Mouse (Mus musculus): ENCODE measurements at regions not wholly inside any gene's neighbourhood (a gene's known extent, or its start where the extent isn't known, plus 50 kb on each side); places are given as distances from the start of the nearest gene placed in this dataset.

DNA sequence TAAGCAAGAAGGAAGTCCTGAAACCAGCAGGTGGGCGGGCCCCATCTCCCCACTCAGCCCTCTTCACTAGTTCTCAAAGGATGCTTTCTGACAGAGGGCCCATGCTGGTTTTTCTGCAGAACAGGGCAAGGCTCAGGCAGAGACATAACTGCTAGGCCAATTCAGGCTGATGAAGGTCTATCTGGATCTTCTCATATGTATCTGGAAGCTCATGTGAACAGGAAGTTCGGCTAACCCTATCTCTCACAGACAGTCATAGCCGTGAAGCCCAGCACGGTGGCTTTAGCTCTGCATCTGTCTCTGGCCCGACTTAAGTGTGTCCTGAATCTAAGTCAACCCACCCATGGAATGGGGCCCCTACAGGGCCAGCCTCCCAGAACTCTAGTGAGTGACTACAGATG, 113.7 kb upstream of the 1700021F07Rik start:
- no peak for DNase-seq (ENCODE audit: low spot score in 2 of 2)
- intact Hi-C loops (cut with DNase I), result no loop called here

- intact Hi-C loops (cut with DNase I), result no loop called here
- no peak for DNase-seq (ENCODE audit: low spot score in 2 of 2)
These were observed 113.0 kb upstream of the 1700021F07Rik start for GRCm38 (mm10) chr2:173409433-173409832.

DNA sequence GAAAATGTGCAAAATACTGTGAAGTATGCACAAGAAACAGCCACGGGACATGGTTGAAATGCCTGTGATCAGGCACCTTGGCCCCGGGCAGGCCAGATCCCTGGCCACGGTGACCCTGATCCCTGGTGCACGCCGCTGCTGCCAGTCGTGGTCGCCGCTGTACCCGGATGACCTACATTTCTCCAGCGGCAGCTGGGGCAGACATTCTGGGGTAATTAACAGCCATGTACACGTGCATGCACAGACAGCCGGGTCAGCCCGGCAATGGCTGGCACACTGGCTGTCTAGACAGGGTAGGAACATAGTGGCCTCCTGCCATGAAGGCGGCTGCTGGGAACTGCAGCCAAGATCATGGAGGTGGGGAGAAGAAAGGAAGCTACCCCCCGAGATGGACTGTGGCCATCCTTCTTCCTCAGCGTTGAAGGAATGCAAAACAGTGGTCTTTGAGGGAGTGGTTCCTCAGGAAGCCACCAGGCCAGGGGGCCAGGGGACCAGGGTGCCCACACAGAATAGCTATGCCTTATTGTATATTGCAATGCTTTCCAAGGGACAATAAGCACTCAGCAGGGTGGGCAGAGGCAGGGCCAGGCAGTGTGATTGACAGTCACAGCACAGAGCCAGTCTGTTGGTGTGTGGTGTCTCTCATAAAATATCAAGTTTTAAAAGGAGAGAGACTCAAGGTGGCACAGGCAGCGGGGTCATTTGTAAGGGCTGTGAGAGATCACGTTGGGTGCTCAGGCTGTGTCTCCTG, 108.3 kb upstream of the 1700021F07Rik start:
- peak; percentile 55 to 65 for DNase-seq (ENCODE audit: low spot score in 2 of 2)
- intact Hi-C loops (cut with DNase I), result no loop called here

DNA sequence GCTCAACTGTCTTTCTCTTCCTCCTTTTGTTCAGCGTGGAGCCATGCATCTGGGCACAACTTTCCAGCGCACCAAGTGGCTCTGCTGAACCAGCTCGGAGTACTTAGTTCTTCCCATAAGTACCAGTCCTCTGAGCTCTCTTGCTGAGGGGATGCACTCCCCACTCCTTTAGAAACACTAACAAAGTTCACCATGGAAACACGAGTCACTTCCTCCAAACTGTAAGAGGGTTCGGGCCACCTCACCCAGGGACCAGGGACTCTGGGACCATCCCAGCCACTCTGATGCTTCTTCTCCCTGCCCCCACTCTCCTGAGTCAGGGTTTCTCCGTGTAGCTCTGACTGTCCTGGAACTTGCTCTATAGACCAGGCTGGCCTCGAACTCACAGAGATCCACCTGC, 107.0 kb upstream of the 1700021F07Rik start:
- DNase-seq (ENCODE audit: low spot score in 2 of 2), result no peak
- intact Hi-C loops (cut with DNase I), result no loop called here

- intact Hi-C loops (cut with DNase I), result no loop called here
- peak in 1 of 2 experiments; percentile 54 for DNase-seq (ENCODE audit: low spot score in 2 of 2)
These were observed 105.5 kb upstream of the 1700021F07Rik start for GRCm38 (mm10) chr2:173416921-173417320.

- DNase-seq (ENCODE audit: low spot score in 2 of 2), result no peak
- intact Hi-C loops (cut with DNase I), result no loop called here
These were observed 103.4 kb upstream of the 1700021F07Rik start for GRCm38 (mm10) chr2:173418951-173419350.

GRCm38 (mm10) chr2:173419972-173420391, 102.4 kb upstream of the 1700021F07Rik start:
- intact Hi-C loops (cut with DNase I), result no loop called here

GRCm38 (mm10) chr2:173420481-173420880, 101.9 kb upstream of the 1700021F07Rik start:
- no peak for DNase-seq (ENCODE audit: low spot score in 2 of 2)
- intact Hi-C loops (cut with DNase I), result no loop called here

More at GRCm38 (mm10) chr2:173419972-173420391, 102.4 kb upstream of the 1700021F07Rik start:
- peak; percentile 29 to 57 for DNase-seq (ENCODE audit: low spot score in 2 of 2)

- intact Hi-C loops (cut with DNase I), result no loop called here
- no peak for DNase-seq (ENCODE audit: low spot score in 2 of 2)
These were observed 97.5 kb upstream of the 1700021F07Rik start for GRCm38 (mm10) chr2:173424875-173425274.

GRCm38 (mm10) chr2:173425754-173426153, 96.6 kb upstream of the 1700021F07Rik start:
- intact Hi-C loops (cut with DNase I), result no loop called here
- no peak for DNase-seq (ENCODE audit: low spot score in 2 of 2)

DNA sequence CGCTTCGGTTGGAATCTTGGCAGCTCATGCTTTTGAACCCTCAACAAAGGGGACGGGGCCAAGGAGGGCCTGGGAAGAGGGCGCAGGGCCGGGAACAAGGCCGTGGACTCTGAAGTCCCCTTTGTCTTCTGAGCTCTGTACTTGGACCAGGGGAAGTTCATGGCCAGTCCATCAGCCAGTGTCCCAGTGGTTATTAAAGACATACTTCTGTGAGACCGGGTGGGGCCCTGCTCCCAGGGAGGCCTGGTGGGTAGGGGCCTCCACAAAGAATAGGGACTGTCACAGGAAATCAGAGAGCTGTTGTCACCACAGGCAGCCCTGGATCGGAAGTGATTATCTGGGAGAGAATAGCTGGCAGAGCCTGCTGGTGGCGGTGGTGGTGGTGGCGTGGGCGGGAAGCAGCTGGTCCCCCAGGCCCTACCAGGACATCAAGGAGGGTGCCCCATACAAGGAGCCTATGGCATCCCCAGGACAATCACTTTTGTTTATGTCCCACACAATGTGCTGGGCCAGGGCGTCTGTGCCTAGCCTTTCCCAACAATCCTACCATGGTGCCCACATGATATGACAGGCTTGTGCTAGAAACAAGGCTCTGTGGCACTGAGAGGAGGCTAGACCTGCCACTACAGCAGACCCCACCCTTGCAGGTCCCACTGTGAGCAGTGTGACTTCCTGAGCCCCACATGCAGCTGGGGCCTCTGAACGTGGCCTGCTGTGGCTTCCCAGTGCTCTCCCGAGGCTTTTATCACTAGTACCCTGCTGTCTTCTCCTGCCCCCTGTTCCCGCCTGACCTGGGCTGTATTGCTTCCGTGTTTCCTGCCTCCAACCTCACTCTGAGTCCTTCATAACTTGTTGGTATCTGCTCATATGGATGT, 96.0 kb upstream of the 1700021F07Rik start:
- no peak for DNase-seq (ENCODE audit: low spot score in 2 of 2)

GRCm38 (mm10) chr2:173427888-173428450, 94.4 kb upstream of the 1700021F07Rik start:
- intact Hi-C loops (cut with DNase I), result no loop called here
- peak in 1 of 2 experiments; percentile 52 for DNase-seq (ENCODE audit: low spot score in 2 of 2)

More for the DNA sequence above, 96.0 kb upstream of the 1700021F07Rik start:
- intact Hi-C loops (cut with DNase I), result no loop called here

DNA sequence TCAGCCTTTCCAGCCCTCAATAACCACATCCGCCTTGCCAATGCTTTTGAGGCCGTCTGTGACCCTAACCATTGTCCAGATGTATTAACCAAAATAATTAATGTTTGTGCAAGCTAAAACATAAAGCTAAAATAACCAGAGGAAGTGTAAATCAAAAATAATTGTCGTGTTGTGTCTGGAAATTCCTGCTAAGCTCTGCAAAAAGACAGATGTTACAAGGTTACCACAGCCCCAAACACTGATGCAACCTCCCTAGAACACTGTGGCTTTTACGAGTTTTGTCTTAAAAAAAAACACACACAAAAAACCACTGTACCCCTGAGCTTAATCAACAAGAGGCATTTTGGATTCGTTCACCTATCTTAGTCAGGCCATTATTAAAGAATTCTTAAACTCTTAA, 90.5 kb upstream of the 1700021F07Rik start:
- DNase-seq (ENCODE audit: low spot score in 2 of 2), result no peak

GRCm38 (mm10) chr2:173432258-173432657, 90.1 kb upstream of the 1700021F07Rik start:
- intact Hi-C loops (cut with DNase I), result no loop called here
- no peak for DNase-seq (ENCODE audit: low spot score in 2 of 2)

More for the DNA sequence above, 90.5 kb upstream of the 1700021F07Rik start:
- intact Hi-C loops (cut with DNase I), result no loop called here

DNA sequence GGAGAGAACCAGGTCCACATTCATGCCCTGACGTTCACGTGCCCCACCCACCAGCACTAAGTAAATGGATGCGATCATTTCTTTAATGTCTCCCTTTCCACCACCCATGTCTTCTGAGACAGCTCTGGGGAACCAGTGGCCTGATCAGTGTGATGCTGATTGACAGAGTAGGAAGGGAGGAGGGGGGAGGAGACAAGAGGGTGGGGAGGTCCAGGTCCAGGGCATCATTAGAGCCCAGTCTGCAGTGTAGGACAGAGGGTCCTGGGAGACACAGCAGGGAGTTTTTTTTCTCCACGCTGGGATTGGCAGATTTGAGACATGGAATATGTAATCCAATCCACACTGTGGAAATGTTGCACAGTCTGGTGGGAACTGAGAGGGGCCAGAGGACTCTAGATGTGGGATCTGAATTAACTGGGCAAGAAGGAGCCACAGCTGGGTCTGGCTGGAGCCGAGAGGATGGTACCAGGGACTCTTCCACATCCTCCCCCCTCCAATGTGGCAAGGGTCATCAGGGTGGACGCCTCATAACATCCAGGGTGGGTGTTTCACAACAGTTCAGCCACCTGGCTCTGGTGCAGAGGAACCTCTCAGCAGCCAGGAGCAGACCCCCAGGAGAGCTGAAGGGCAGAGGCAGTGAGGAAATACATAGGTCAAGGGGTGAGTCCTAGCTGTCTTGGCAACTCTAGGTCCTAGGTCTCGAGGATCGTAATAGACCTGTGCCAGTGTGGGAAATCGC, 89.3 kb upstream of the 1700021F07Rik start:
- intact Hi-C loops (cut with DNase I), result no loop called here
- no peak for DNase-seq (ENCODE audit: low spot score in 2 of 2)

- no peak for DNase-seq (ENCODE audit: low spot score in 2 of 2)
- intact Hi-C loops (cut with DNase I), result no loop called here
These were observed 85.8 kb upstream of the 1700021F07Rik start for GRCm38 (mm10) chr2:173436580-173436979.

GRCm38 (mm10) chr2:173439031-173439430, 83.4 kb upstream of the 1700021F07Rik start:
- intact Hi-C loops (cut with DNase I), result no loop called here
- peak; percentile 25 to 34 for DNase-seq (ENCODE audit: low spot score in 2 of 2)

- intact Hi-C loops (cut with DNase I), result no loop called here
- DNase-seq (ENCODE audit: low spot score in 2 of 2), result no peak
These were observed 80.3 kb upstream of the 1700021F07Rik start for GRCm38 (mm10) chr2:173442056-173442455.

DNA sequence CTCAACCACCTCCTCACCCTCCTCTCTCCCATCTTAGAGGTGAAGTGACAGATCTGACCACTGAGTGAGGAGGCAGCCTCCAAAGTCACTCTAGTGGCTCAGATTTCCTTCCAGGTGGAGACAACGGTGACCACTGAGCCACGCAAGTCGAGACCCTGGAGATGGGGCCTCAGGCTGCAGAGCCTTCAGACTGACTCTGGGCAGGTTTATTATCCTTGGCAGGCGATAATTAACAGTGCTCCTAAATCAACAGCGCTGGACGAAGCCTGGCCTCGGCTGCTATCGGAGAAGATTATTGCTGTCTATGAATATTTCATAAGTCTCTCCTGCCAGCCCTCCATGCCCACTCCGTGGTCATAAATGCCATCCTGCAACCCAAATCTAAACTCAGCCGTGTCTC, 79.1 kb upstream of the 1700021F07Rik start:
- intact Hi-C loops (cut with DNase I), result no loop called here
- no peak for DNase-seq (ENCODE audit: low spot score in 2 of 2)

Measured in left cerebral cortex, postnatal 14 days (tissue).